Comparison of ENCODE assay signal across 7 mouse cellular contexts in genomic region chrX:74428146-74428825, GRCm38 (mm10). TPM values are rescaled to one million over a fixed set of nuclear protein-coding genes. Genes with fewer than 3 reads are reported as not detected.
A peak's percentile ranks its signal among the peaks of the same experiment; 100 is the strongest.
DNase-seq lines count a peak whose midpoint lies in the region; ATAC-seq and TF ChIP-seq lines count a peak whose summit lies in the region.

No protein-coding gene starts in this region.

- peaks cover 57% of the 10 kb centered on the region for H3K4me1 ChIP-seq in erythroblast, embryonic 14.5 days (ENCODE audit: control insufficient read depth)
- peaks cover 2% of the 10 kb centered on the region; the same call in 1 of the 2 replicates for H3K4me1 ChIP-seq in limb, embryonic 15.5 days
- peaks cover 20% of the 10 kb centered on the region; the same call in 1 of the 2 replicates for H3K4me1 ChIP-seq in small intestine, adult 2 months (ENCODE audit: control insufficient read depth, insufficient read depth, insufficient read length, low read length)

- peaks cover 7% of the 10 kb centered on the region for H3K9me3 ChIP-seq in erythroblast, embryonic 14.5 days (ENCODE audit: control insufficient read depth, low read length)
- no peaks in the 10 kb centered on the region for H3K9me3 ChIP-seq in limb, embryonic 15.5 days

- DNase-seq in left cerebral cortex, postnatal 4 days, result peak; percentile 2
- DNase-seq in left cerebral cortex, postnatal 25 days (ENCODE audit: low spot score in 2 of 2), result no peak
- DNase-seq in NIH3T3 (ENCODE audit: low read depth), result peak; percentile 52
- no peak for DNase-seq in left cerebral cortex, adult 11 months (ENCODE audit: low spot score)

- H3K4me3 ChIP-seq in erythroblast, embryonic 14.5 days (replicated peaks), result peak overlapping the region; percentile 83
- H3K4me3 ChIP-seq in limb, embryonic 15.5 days, result peak overlapping the region; percentile 52
- H3K4me3 ChIP-seq in small intestine, adult 2 months (ENCODE audit: low read depth, low read length), result peak overlapping the region; percentile 92

- TF ChIP-seq POLR2A in small intestine, adult 2 months (IDR thresholded peaks at IDR 0.05; ENCODE audit: low read depth, low read length), result no peak

- H3K36me3 ChIP-seq in erythroblast, embryonic 14.5 days (ENCODE audit: control insufficient read depth), result peaks cover 71% of the 10 kb centered on the region
- peaks cover 5% of the 10 kb centered on the region; the same call in 1 of the 2 replicates for H3K36me3 ChIP-seq in limb, embryonic 15.5 days
- H3K36me3 ChIP-seq in small intestine, adult 2 months (ENCODE audit: control insufficient read depth, insufficient read depth, low read length), result 0 out of 2 replicates have a peak, but pooled peaks cover 3% of the 10 kb centered on the region

- 26% methylated on average over 35 of the region's 35 CpGs for WGBS in limb, embryonic 15.5 days
- WGBS in small intestine, adult 2 months, result 16% methylated on average over 35 of the region's 35 CpGs

- H3K9ac ChIP-seq in limb, embryonic 15.5 days, result peak overlapping the region; percentile 35; the same call in 1 of the 2 replicates

- peak overlapping the region; percentile 52 for H3K4me2 ChIP-seq in limb, embryonic 15.5 days

- H3K27ac ChIP-seq in limb, embryonic 15.5 days, result peak overlapping the region; percentile 90
- peak overlapping the region; percentile 50; the same call in 1 of the 2 replicates for H3K27ac ChIP-seq in small intestine, adult 2 months (ENCODE audit: insufficient read depth, low read depth, low read length)

- peak; percentile 31; the same call in 1 of the 2 replicates for ATAC-seq in limb, embryonic 15.5 days (ENCODE audit: insufficient number of reproducible peaks, low FRiP score, low TSS enrichment, low read depth)

- intact Hi-C loops in left cerebral cortex, postnatal 4 days (cut with DNase I), result no loop called here
- intact Hi-C loops in left cerebral cortex, postnatal 25 days (cut with DNase I), result no loop called here

- TF ChIP-seq CTCF in small intestine, adult 2 months (IDR thresholded peaks at IDR 0.05; ENCODE audit: extremely low read depth, insufficient read length, insufficient replicate concordance, low read depth, low read length), result no peak

- no peaks in the 10 kb centered on the region; the same call in 1 of the 2 replicates for H3K27me3 ChIP-seq in erythroblast, embryonic 14.5 days (ENCODE audit: control insufficient read depth)
- H3K27me3 ChIP-seq in limb, embryonic 15.5 days, result no peaks in the 10 kb centered on the region
- H3K27me3 ChIP-seq in small intestine, adult 2 months (ENCODE audit: control insufficient read depth, insufficient read depth, low read length), result no peaks in the 10 kb centered on the region

RNA-seq across cellular contexts. Expression of gene G6pdx, which starts 0.7 kb away (rescaled TPM):
- total RNA-seq in left cerebral cortex, postnatal 4 days (2021), result 10 to 100 TPM; 48.4 to 50.7 TPM
- 10 to 100 TPM; 23.8 to 26.0 TPM for total RNA-seq in left cerebral cortex, postnatal 25 days (2021)
- 2.0 and 2.2 TPM in 2 replicates for polyA plus RNA-seq in erythroblast, embryonic 14.5 days (2012)
- polyA plus RNA-seq in limb, embryonic 15.5 days (2015; fragmentation: Nextera tagmentation; extraction: Ambion mirVana), result 66.8 and 67.2 TPM in 2 replicates
- polyA plus RNA-seq in small intestine, adult 2 months (2012; rRNA removed), result 20.3 and 31.0 TPM in 2 replicates

RNA-seq across cellular contexts. Expression of gene Ikbkg, which starts 35.2 kb away (rescaled TPM):
- 10 to 100 TPM; 25.9 to 34.0 TPM for total RNA-seq in left cerebral cortex, postnatal 4 days (2021)
- total RNA-seq in left cerebral cortex, postnatal 25 days (2021), result 10 to 100 TPM; 50.0 to 51.5 TPM
- 1.5 and 2.3 TPM in 2 replicates for polyA plus RNA-seq in erythroblast, embryonic 14.5 days (2012)
- polyA plus RNA-seq in limb, embryonic 15.5 days (2015; fragmentation: Nextera tagmentation; extraction: Ambion mirVana), result 20.1 and 21.3 TPM in 2 replicates
- polyA plus RNA-seq in small intestine, adult 2 months (2012; rRNA removed), result 6.2 and 8.7 TPM in 2 replicates

RNA-seq across cellular contexts. Expression of gene Fam3a, which starts 35.2 kb away (rescaled TPM):
- 10 to 100 TPM; 20.4 to 22.2 TPM for total RNA-seq in left cerebral cortex, postnatal 4 days (2021)
- total RNA-seq in left cerebral cortex, postnatal 25 days (2021), result 10 to 100 TPM; 17.4 to 19.3 TPM
- polyA plus RNA-seq in erythroblast, embryonic 14.5 days (2012), result 0.35 and 0.84 TPM in 2 replicates
- polyA plus RNA-seq in limb, embryonic 15.5 days (2015; fragmentation: Nextera tagmentation; extraction: Ambion mirVana), result 43.8 and 47.4 TPM in 2 replicates
- polyA plus RNA-seq in small intestine, adult 2 months (2012; rRNA removed), result 15.4 and 27.3 TPM in 2 replicates

RNA-seq across cellular contexts. Expression of gene Gm6880, which starts 52.9 kb away (rescaled TPM):
- not detected for total RNA-seq in left cerebral cortex, postnatal 4 days (2021)
- not detected for total RNA-seq in left cerebral cortex, postnatal 25 days (2021)
- polyA plus RNA-seq in erythroblast, embryonic 14.5 days (2012), result not detected in 2 replicates
- 1.1 and 2.2 TPM in 2 replicates for polyA plus RNA-seq in limb, embryonic 15.5 days (2015; fragmentation: Nextera tagmentation; extraction: Ambion mirVana)
- polyA plus RNA-seq in small intestine, adult 2 months (2012; rRNA removed), result not detected in 2 replicates

RNA-seq across cellular contexts. Expression of gene Slc10a3, which starts 55.1 kb away (rescaled TPM):
- 1 to 10 TPM; 2.7 to 3.8 TPM for total RNA-seq in left cerebral cortex, postnatal 4 days (2021)
- 1 to 10 TPM; 2.7 to 3.7 TPM for total RNA-seq in left cerebral cortex, postnatal 25 days (2021)
- 0.06 and 0.07 TPM in 2 replicates for polyA plus RNA-seq in erythroblast, embryonic 14.5 days (2012)
- polyA plus RNA-seq in limb, embryonic 15.5 days (2015; fragmentation: Nextera tagmentation; extraction: Ambion mirVana), result 21.9 and 22.6 TPM in 2 replicates
- polyA plus RNA-seq in small intestine, adult 2 months (2012; rRNA removed), result 9.1 and 20.9 TPM in 2 replicates

Comparison
In these comparisons a context has a peak if more than half of its experiments do, and no peak if none do; other contexts are left out.
1. DNase-seq: peak in left cerebral cortex, postnatal 4 days (single experiment) and NIH3T3 (single experiment); none in left cerebral cortex, postnatal 25 days (0 of 2) and left cerebral cortex, adult 11 months (single experiment).
2. Peak in every context shown above with its lines, with median percentiles within 50 percentile points of each other: H3K4me3 ChIP-seq.